Mouse (Mus musculus) mouse embryonic stem cell (cell line): ENCODE data around the gene C8a.

ENCODE experiments used
- in situ Hi-C, 2 experiments: fragments of 300-500 bp; cut with MboI; formaldehyde crosslinking; loops; 1 replicate in 1 of 2; 3 replicates in 1 of 2; pipeline ENCODE4 v1.14.3; 2019 to 2020; ENCODE audit warnings: low sequenced_read_pairs in 2 of 2, low pct_unique_long_range_greater_than_20kb in 1 of 2, mixed read lengths in 1 of 2; ENCODE audit not compliant: unreplicated experiment in 1 of 2

C8a gene

GRCm38 (mm10) chr4:104861241-104861640 lies 15.0 kb downstream of the C8a start:
- in situ Hi-C loops = no loop called here

- in situ Hi-C loops = no loop called here
Observed at GRCm38 (mm10) chr4:104857823-104858222, 18.4 kb downstream of the C8a start.

GRCm38 (mm10) chr4:104857029-104857428 lies 19.2 kb downstream of the C8a start, which contains the start of gene Gm17662:
TSS of gene Gm17662 (plus strand) at chr4:104857329.
- in situ Hi-C loops = no loop called here

- in situ Hi-C loops = no loop called here
Observed at GRCm38 (mm10) chr4:104855216-104855615, 21.0 kb downstream of the C8a start.

GRCm38 (mm10) chr4:104843546-104843945 lies 32.7 kb downstream of the C8a start:
- in situ Hi-C loops = no loop called here

GRCm38 (mm10) chr4:104842204-104842603 lies 34.0 kb downstream of the C8a start:
- in situ Hi-C loops = no loop called here

GRCm38 (mm10) chr4:104838342-104838741 lies 37.9 kb downstream of the C8a start:
- in situ Hi-C loops = no loop called here

GRCm38 (mm10) chr4:104835096-104835495 lies 41.1 kb downstream of the C8a start:
- in situ Hi-C loops = no loop called here

GRCm38 (mm10) chr4:104828939-104829338 lies 47.3 kb downstream of the C8a start:
- in situ Hi-C loops = no loop called here

GRCm38 (mm10) chr4:104824381-104825077 lies 51.7 kb downstream of the C8a start:
- in situ Hi-C loops = no loop called here

GRCm38 (mm10) chr4:104823597-104824101 lies 52.5 kb downstream of the C8a start:
- in situ Hi-C loops = no loop called here

- in situ Hi-C loops = no loop called here
Observed at GRCm38 (mm10) chr4:104819891-104820290, 56.3 kb downstream of the C8a start.

GRCm38 (mm10) chr4:104818986-104819385 lies 57.2 kb downstream of the C8a start:
- in situ Hi-C loops = no loop called here

GRCm38 (mm10) chr4:104817509-104817908 lies 58.7 kb downstream of the C8a start:
- in situ Hi-C loops = no loop called here

- in situ Hi-C loops = no loop called here
Observed at GRCm38 (mm10) chr4:104816519-104817232, 59.5 kb downstream of the C8a start.

- in situ Hi-C loops = no loop called here
Observed at GRCm38 (mm10) chr4:104813617-104814016, 62.6 kb downstream of the C8a start.

GRCm38 (mm10) chr4:104810710-104811286 lies 65.4 kb downstream of the C8a start:
- in situ Hi-C loops = no loop called here

- in situ Hi-C loops = no loop called here
Observed at GRCm38 (mm10) chr4:104805414-104806257, 70.6 kb downstream of the C8a start.

GRCm38 (mm10) chr4:104804100-104804499 lies 72.1 kb downstream of the C8a start:
- in situ Hi-C loops = no loop called here
